Mouse (Mus musculus) CH12.LX (cell line): Measurements from ENCODE around the gene Dnase2b. TPM values are rescaled to one million over a fixed set of nuclear protein-coding genes. Genes with fewer than 3 reads are reported as not detected.

Experiments used
- DNase-seq: peaks from one replicate; pipeline ENCODE4 v3.0.0-alpha.2; 2013; ENCODE audit errors: extremely low read depth
- H3K27ac ChIP-seq: 2 replicates; pipeline ENCODE4 v1.5.1; 2012; ENCODE audit warnings: low read depth, mild to moderate bottlenecking, control low read depth, moderate library complexity; ENCODE audit not compliant: insufficient read depth
- H3K27me3 ChIP-seq: replicated peaks from 2 replicates; pipeline ENCODE3; 2012; ENCODE audit warnings: inconsistent platforms
- H3K36me3 ChIP-seq, 2 experiments: replicated peaks in 1 of 2; 2 replicates each; pipeline versions ENCODE3 to v1.6.1; 2012; ENCODE audit warnings: inconsistent platforms in 1 of 2, low read length in 1 of 2, mild to moderate bottlenecking in 1 of 2, mixed read lengths in 1 of 2, moderate library complexity in 1 of 2; ENCODE audit not compliant: control insufficient read depth in 1 of 2, insufficient read depth in 1 of 2
- H3K4me1 ChIP-seq, 2 experiments: 2 replicates each; pipeline ENCODE4 v1.6.1; 2012; ENCODE audit warnings: inconsistent platforms in 1 of 2, moderate library complexity in 1 of 2; ENCODE audit not compliant: insufficient read depth in 2 of 2, control insufficient read depth in 1 of 2
- H3K4me2 ChIP-seq: 2 replicates; pipeline ENCODE4 v1.6.1; 2012; ENCODE audit warnings: low read depth, mild to moderate bottlenecking, control low read depth; ENCODE audit not compliant: poor library complexity, insufficient read depth, severe bottlenecking
- H3K4me3 ChIP-seq, 3 experiments: fragments of 150-350 bp in 1 of 3; sonication (generic) in 1 of 3; replicated peaks in 1 of 3; 2 replicates each; pipeline versions ENCODE3 to v1.5.1; 2011 to 2012; ENCODE audit warnings: low read depth in 2 of 3, low read length in 2 of 3, mild to moderate bottlenecking in 2 of 3, moderate library complexity in 2 of 3, control low read depth in 1 of 3, improper control_type of control experiment in 1 of 3, inconsistent platforms in 1 of 3, mixed read lengths in 1 of 3; ENCODE audit not compliant: poor library complexity in 1 of 3
- H3K79me2 ChIP-seq: replicated peaks from 2 replicates; pipeline ENCODE4 v1.6.1; 2012; ENCODE audit warnings: mild to moderate bottlenecking, moderate library complexity; ENCODE audit not compliant: control insufficient read depth, poor library complexity, insufficient read depth, severe bottlenecking; ENCODE audit errors: extremely low read depth
- H3K9ac ChIP-seq: 2 replicates; pipeline ENCODE4 v1.6.1; 2012; ENCODE audit warnings: low read depth, mild to moderate bottlenecking, control low read depth, moderate library complexity; ENCODE audit not compliant: insufficient read depth
- H3K9me3 ChIP-seq: replicated peaks from 2 replicates; pipeline ENCODE3; 2012; ENCODE audit warnings: low read length, inconsistent platforms, mixed read lengths
- BHLHE40 ChIP-seq: IDR thresholded peaks from 2 replicates; pipeline ENCODE4 v1.6.1; 2011; ENCODE audit warnings: mild to moderate bottlenecking, low read depth, low read length, improper control_type of control experiment
- CTCF ChIP-seq, 2 experiments: IDR thresholded peaks in 1 of 2; conservative IDR thresholded peaks in 1 of 2; 2 replicates each; pipeline ENCODE4 v1.5.1; 2011 to 2012; ENCODE audit warnings: low read depth in 2 of 2, low read length in 2 of 2, improper control_type of control experiment in 1 of 2, inconsistent platforms in 1 of 2, mild to moderate bottlenecking in 1 of 2, moderate library complexity in 1 of 2
- E2F4 ChIP-seq: IDR thresholded peaks from 2 replicates; pipeline ENCODE4 v1.6.1; 2011; ENCODE audit warnings: low read depth, low read length, improper control_type of control experiment; ENCODE audit not compliant: insufficient replicate concordance
- EP300 ChIP-seq: IDR thresholded peaks from 2 replicates; pipeline ENCODE4 v1.6.1; 2011; ENCODE audit warnings: low read length, improper control_type of control experiment
- ETS1 ChIP-seq: conservative IDR thresholded peaks from 2 replicates; pipeline ENCODE4 v1.6.1; 2012; ENCODE audit warnings: low read depth, mild to moderate bottlenecking, inconsistent platforms, low read length, improper control_type of control experiment, moderate library complexity
- KAT2A ChIP-seq: IDR thresholded peaks from 2 replicates; pipeline ENCODE4 v1.6.1; 2012; ENCODE audit warnings: low read length, improper control_type of control experiment, inconsistent platforms; ENCODE audit not compliant: insufficient replicate concordance
- MAFK ChIP-seq: IDR thresholded peaks from 2 replicates; pipeline ENCODE4 v1.6.1; 2011; ENCODE audit warnings: low read length, improper control_type of control experiment; ENCODE audit not compliant: insufficient replicate concordance
- MEF2A ChIP-seq: IDR thresholded peaks from 2 replicates; pipeline ENCODE4 v1.6.1; 2014; ENCODE audit warnings: low read depth, mild to moderate bottlenecking, inconsistent platforms, low read length, improper control_type of control experiment, borderline replicate concordance
- MYC ChIP-seq: IDR thresholded peaks from 2 replicates; pipeline ENCODE4 v1.6.1; 2011; ENCODE audit warnings: low read depth, mild to moderate bottlenecking, improper control_type of control experiment, low read length
- NELFE ChIP-seq: IDR thresholded peaks from 2 replicates; pipeline ENCODE4 v1.6.1; 2011; ENCODE audit warnings: low read depth, low read length, improper control_type of control experiment
- PAX5 ChIP-seq: IDR thresholded peaks from 2 replicates; pipeline ENCODE4 v1.6.1; 2012; ENCODE audit warnings: low read length, inconsistent platforms, mixed read lengths
- POLR2AphosphoS2 ChIP-seq: IDR thresholded peaks from 2 replicates; pipeline ENCODE4 v1.6.1; 2011; ENCODE audit warnings: low read depth, low read length, improper control_type of control experiment
- RAD21 ChIP-seq: IDR thresholded peaks from 2 replicates; pipeline ENCODE4 v1.6.1; 2011; ENCODE audit warnings: low read depth, mild to moderate bottlenecking, low read length, improper control_type of control experiment, moderate library complexity
- RCOR1 ChIP-seq: conservative IDR thresholded peaks from 2 replicates; pipeline ENCODE4 v1.6.1; 2012; ENCODE audit warnings: low read depth, mild to moderate bottlenecking, inconsistent platforms, low read length, improper control_type of control experiment
- USF1 ChIP-seq: IDR thresholded peaks from 2 replicates; pipeline ENCODE4 v1.6.1; 2014; ENCODE audit warnings: low read depth, mild to moderate bottlenecking, inconsistent platforms, low read length, improper control_type of control experiment
- ZKSCAN1 ChIP-seq: IDR thresholded peaks from 2 replicates; pipeline ENCODE4 v1.6.1; 2012; ENCODE audit warnings: low read depth, inconsistent platforms, low read length, improper control_type of control experiment, borderline replicate concordance
- ZMIZ1 ChIP-seq: IDR thresholded peaks from 2 replicates; pipeline ENCODE4 v1.6.1; 2012; ENCODE audit warnings: low read depth, mild to moderate bottlenecking, inconsistent platforms, low read length, improper control_type of control experiment
- dilution Hi-C: fragments of 300-500 bp; cut with MboI; formaldehyde crosslinking; loops from 2 replicates; pipeline ENCODE4 v1.14.3; 2020; ENCODE audit warnings: low sequenced_read_pairs; ENCODE audit not compliant: extremely low pct_unique_long_range_greater_than_20kb, extremely low pct_ligation_motif_present
- in situ Hi-C: fragments of 300-500 bp; cut with MboI; formaldehyde crosslinking; loops from 3 replicates; pipeline ENCODE4 v1.14.3; 2019; ENCODE audit warnings: low sequenced_read_pairs, low pct_ligation_motif_present, low pct_unique_long_range_greater_than_20kb, mixed read lengths
- polyA plus RNA-seq: library from polyadenylated mRNA; unstranded; fragments of >175 nt; gene quantifications from 2 replicates; pipeline ENCODE4 v1.2.1, GENCODE M21; 2012; ENCODE audit warnings: low read depth; ENCODE audit not compliant: insufficient read length
- total RNA-seq, 2 experiments: library from RNA; depleted of rRNA; stranded (reverse); fragments of 300-350 nt in 1 of 2; fragments of >200 nt in 1 of 2; gene quantifications; 2 replicates each; pipeline ENCODE4 v1.2.3; 2012 to 2014

Dnase2b gene
- total and polyA plus RNA-seq, 3 experiments: not detected

DNA sequence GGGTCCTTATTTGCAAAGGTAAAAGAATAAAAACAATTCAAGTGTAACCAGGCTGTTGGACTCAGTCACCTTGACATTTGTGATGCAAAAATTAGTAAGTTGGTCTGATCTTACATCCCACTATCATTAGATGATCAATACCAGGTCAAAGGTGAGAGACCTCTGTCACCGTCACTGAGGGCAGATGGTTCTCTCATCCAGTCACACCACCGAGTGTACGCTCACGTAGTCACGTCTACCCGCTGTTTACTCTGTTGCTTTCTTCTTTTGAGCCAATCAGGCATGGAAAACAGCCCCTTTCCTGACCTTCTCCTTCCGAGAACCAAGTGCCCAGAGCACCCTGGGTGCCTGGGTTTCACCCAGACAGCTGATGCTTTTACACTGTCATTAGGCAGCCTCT is 24.2 kb downstream of the Dnase2b start:
- no peak for DNase-seq
- TF ChIP-seq EP300 (no peak), RCOR1 (no peak), PAX5 (no peak), ZKSCAN1 (no peak), NELFE (no peak), POLR2AphosphoS2 (no peak), BHLHE40 (no peak), MAFK (no peak), KAT2A (no peak), CTCF (conservative IDR thresholded peaks at IDR 0.05 in 1 of 2, IDR thresholded peaks at IDR 0.05 in 1 of 2; ENCODE audit: low read depth in 2 of 2, low read length in 2 of 2) (no peak), MEF2A (no peak), ZMIZ1 (no peak), ETS1 (no peak), E2F4 (no peak), RAD21 (no peak)
- TF ChIP-seq, all 38 proteins: peak for 0
- H3K27ac ChIP-seq: no peak overlapping the region
- H3K9me3 ChIP-seq: no peaks in the 10 kb centered on the region
- H3K9ac ChIP-seq: no peak overlapping the region
- H3K4me3 ChIP-seq: no peak overlapping the region
- in situ Hi-C loops: no loop called here
- H3K79me2 ChIP-seq: no peaks in the 10 kb centered on the region
- no peaks in the 10 kb centered on the region for H3K36me3 ChIP-seq
- no peaks in the 10 kb centered on the region for H3K27me3 ChIP-seq
- dilution Hi-C loops: no loop called here
- no peak overlapping the region for H3K4me2 ChIP-seq
- peaks cover 7% of the 10 kb centered on the region in 2 experiments; a peak in 3 of 4 replicates for H3K4me1 ChIP-seq

DNA sequence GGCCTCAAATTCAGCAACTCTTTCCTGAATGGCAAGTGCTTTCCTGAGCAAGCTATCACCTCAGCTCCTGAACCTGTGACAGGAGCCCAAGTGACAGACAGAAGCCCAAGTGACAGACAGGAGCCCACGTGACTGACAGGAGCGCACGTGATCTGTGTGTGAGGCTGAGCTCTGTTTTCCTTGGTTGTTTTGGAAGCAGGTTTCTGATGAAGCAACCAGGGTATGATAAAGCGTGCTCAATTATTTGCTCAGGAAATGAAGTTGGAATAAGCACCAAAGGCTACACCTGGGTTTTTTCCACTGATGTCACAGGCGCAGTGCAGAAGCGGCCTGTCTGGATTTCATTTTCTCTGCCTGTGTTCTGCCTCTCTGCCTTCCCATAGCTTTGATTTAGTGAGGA is 25.9 kb downstream of the Dnase2b start:
- in situ Hi-C loops (loop anchor here (10.0 kb wide), 1 partner anchor 325 kb away; no protein-coding TSS in a partner anchor), dilution Hi-C loops (no loop called here)
- no peaks in the 10 kb centered on the region for H3K36me3 ChIP-seq
- peaks cover 7% of the 10 kb centered on the region in 2 experiments; a peak in 3 of 4 replicates for H3K4me1 ChIP-seq
- H3K79me2 ChIP-seq: no peaks in the 10 kb centered on the region
- no peak overlapping the region for H3K9ac ChIP-seq
- no peaks in the 10 kb centered on the region for H3K9me3 ChIP-seq
- peak; percentile 44; the same call in 1 of the 2 replicates for TF ChIP-seq BHLHE40
- no peak for TF ChIP-seq MYC
- peak; percentile 18; the same call in 1 of the 2 replicates for TF ChIP-seq USF1
- no peak overlapping the region for H3K4me3 ChIP-seq
- no peak for DNase-seq
- no peak overlapping the region for H3K27ac ChIP-seq
- no peaks in the 10 kb centered on the region for H3K27me3 ChIP-seq
- no peak overlapping the region for H3K4me2 ChIP-seq
